Mouse (Mus musculus) adrenal gland, postnatal 25 days (tissue): ENCODE measurements at regions not wholly inside any gene's neighbourhood (a gene's known extent, or its start where the extent isn't known, plus 50 kb on each side); places are given as distances from the start of the nearest gene placed in this dataset.

Experiments
- DNase-seq: peaks from one replicate; pipeline ENCODE4 v3.0.0; 2021; ENCODE audit warnings: mixed read lengths

DNA sequence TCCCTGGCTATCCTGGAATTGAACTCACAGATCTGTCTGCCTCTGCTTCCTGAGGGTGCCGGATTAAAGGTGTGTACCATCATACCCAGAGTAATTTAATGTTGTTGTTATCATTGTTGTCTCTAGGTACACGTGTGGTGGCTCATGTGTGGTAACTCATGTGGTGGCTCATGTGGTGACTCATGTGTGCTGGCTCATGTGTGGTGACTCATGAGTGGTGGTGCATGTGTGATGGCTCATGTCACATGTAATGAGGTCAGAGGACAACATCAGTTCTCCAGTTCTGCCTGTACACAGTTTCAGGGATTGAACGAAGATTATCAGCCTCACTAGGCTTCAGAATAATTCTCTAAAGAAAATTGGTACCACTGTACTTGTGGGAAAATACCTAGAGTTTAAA lies 80.2 kb downstream of the Zfp36l2 start:
- no peak for DNase-seq

DNA sequence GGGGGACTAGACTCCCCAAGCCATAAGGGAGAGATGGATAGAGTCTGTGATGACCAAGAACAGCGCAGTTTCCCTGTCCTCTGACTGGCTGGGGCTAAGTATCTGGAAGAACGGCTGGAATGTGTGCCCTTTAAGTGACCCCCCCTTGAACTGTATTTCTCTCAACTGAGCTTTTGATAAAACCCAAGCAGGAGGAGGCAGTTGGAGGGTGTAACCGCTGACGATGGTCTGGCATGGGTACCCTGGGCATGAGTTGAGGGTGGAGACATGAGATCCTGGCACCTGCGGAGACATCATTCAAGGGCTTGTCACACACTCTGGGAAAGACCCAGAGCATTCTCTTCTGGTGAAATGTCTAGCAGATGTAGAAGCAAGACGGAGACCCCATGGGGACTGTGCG lies 83.5 kb downstream of the Zfp36l2 start:
- DNase-seq, result no peak

DNA sequence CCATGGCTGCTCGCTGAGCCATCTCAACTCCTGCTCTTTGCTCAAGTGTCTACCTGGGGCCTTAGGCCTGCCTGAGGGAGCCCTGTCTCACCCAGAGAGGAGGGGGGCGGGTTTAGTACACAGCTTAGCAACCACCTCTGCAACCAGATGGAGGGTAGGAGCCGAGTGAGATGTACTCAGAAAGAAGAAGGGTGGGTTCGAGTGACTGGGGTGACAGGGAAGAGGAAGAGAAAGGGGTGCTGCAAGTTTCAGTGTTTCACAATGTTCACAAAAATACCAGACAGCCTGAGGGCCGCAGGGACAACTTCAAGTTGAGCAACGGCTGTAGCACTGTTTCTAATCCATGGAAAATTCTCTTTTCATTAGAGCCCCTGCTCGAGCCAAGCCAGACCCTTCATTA lies 84.4 kb downstream of the Zfp36l2 start:
- DNase-seq, result no peak

DNA sequence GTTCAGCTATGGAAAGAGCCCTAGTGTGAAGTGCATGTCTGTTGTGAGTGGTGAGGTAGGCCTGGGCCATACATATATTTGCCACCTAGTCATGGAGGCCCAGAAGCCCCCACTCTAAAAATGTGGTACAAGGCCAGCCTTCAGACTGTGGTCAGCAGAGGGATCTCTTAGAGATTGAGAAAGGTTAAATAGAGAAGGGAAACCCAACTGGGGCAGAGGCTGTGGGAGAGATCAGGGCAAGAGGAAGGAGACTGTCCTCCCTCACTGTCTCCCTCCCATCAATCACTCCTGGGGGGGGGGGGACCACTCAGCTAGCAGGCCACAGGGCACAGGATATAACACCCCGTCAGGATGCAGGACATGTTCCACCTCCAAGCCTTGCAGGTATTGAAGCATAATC lies 86.1 kb downstream of the Zfp36l2 start:
- DNase-seq, result no peak

DNA sequence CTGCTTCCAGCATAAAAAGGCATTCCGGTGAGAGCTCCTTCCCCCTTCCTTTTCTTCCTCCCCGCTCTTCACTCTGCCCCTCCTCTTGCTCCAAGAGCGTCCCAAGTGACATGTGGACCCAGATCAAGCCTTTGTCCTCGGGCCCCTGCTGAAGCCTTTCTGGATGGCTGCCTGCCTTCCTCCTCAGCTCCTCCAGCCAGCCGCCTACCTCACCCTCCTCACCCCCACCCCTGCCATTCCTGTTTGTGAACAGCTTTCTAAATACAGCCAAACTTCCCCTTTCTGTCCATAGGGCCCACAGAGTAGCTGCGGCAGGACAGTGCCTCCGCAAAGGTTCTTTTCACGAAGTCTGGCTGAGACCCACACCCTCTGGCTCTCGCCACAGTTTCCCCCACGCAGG lies 87.2 kb downstream of the Zfp36l2 start:
- DNase-seq, result no peak

DNA sequence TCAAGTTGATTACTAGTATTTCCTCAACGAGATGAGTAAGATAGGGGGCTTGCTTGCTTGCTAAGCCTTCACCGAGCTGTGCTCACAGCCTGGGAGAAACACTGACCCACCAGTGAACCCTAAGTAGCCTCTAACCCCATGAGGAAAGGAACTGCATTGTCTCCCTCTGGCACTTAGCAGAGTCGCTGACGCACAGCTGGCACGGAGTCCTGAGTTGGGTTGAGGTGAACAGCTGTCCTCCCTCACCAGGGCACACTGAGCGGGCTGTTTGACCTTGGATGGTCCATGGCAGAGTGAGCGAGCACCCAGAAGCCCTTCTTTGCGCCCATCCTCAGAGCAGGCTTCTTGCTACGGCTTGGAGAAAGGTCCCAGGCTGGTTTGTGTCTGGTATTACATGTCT lies 88.0 kb downstream of the Zfp36l2 start:
- peak; percentile 45 for DNase-seq

DNA sequence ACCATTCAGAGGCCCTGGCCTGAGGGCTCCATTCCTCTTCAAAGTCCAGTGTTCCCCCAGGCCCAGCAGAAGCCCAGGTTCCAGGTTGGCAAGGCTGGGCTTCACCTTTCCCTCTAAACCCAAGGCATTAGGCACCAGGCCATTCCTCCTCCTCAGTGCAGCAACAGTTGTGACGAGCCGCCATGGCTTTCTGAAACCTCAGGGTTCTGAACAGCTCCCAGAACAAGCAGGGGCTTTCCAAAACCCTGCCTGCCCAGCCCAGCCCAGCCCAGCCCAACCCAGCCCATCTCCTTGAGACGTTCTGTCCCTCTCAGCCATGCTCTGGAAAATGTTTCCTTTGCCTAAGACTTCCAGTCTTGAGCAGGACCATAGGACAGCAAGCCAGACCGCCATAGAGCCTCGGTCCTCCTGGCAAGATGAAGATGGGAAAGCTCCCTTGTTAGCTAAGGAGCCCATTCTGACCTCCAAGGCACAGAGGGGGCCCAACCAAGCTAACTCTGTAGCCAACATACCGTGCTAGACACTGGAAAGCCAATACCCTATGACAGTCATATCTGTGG lies 89.8 kb downstream of the Zfp36l2 start:
- no peak for DNase-seq

DNA sequence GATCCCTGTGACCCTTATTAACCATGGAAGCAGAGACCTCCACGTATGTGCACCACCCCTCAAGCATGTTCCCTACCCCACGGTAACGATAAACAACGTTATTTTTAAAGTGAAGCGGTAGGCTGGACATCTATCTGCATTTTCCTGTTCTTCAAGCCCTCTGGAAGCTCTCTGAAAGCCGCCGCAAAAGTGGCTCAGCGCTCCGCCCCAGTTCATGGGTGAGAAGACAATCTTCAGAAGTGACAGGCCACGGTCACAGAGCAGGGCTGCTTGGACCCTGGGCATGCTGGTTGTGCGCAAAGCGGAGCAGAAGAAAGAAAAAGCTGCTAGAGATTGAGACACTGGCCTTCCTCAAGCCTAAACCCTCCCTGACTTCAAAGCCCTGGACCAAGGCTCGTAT lies 90.5 kb downstream of the Zfp36l2 start:
- DNase-seq, result no peak

DNA sequence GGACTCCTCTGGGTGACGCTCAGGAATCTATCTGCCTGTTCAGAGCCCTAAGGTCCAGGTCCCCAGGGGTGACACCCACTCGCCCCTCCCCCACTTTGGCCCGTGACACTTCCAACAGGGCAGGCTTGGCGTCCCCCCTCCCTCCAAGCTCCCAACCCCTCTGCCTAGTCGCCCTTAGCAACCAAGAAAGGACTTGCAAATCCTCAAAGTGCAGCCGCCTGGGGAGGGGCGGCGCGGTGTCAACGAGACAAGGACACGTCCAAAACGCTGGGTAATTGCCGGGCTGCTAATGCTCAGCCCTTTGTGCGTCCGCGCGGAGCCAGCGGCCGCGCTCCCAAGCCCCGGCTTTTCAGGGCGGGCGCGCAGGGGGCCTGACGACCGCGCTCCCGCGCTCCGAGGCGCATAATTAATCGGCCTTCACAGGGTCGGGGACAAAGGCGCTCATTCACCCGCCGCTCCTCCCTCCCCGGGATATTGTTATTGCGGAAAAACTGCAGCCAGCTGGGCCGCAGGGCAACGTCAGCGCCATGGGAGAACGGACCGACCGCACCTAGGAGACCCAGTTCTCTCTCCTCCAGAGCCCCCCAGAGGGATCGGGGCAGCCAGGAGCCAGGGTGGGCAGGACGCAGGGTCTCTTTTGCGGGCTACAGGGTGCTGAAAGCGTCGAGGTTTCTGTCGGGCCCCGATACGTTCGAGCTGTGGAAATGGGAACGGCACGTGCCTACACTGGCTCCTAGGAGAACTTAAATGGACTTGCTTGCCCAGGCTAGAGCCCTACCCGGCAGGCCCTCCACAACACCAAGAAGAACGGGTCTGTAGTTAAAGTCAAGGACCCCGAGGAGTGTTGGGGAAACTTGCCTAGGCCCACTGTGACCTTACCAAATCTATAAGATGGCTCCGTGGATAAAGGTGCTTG lies 91.1 kb downstream of the Zfp36l2 start:
- DNase-seq, result peak; percentile 44

DNA sequence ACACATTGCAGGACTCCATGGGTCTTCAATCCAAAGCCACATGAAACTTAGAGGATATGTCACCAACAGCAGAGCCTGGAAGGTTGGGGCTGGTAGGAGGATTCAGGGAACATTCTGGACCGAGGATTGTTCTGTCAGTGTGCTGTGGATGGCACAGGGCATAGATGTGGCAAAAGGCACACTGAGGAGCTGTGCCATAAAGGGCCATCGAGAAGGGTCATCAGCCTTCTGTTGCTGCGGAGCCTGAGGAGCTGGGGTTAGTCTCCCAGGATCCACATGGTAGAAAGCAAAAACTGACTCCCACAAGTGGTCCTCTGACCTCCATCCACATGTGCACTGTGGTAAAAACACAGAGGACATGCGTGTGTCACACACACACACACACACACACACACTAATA lies 91.9 kb downstream of the Zfp36l2 start:
- DNase-seq, result no peak

DNA sequence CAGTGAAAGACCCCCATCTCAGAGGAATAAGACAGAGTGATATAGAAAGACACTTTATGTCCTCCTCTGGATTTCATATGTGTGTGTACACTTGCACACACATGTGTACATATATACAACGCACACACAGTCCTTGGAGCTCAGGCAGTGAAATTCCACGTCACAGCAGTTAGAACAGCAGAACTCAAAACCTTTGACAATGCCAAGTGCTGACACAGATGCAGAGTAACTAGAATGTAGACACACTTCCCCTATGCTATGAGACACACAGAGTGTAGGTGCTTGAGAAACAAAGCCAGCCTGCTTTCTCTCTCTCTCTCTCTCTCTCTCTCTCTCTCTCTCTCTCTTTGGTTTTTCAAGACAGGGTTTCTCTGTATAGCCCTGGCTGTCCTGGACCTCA lies 92.7 kb downstream of the Zfp36l2 start:
- no peak for DNase-seq

DNA sequence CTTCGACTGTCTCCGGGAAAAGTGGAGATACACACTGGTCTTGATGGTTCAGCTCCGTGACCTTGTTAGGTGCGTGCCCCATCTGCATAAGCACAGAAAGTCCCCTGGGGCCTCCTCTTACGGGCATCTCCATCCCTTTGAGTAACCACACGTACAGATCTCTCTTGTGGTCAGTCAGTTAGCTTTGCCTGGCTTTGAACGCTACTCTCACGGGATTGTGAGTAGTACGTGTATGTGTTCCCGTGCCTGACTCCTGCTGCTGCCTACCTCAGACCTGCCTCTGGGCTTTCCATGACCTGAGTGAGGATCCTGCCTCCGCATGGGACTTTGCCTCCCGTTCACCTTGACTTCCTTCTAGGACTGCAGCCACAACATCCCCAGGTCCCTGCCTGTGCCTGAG lies 101.4 kb downstream of the Zfp36l2 start:
- no peak for DNase-seq

DNA sequence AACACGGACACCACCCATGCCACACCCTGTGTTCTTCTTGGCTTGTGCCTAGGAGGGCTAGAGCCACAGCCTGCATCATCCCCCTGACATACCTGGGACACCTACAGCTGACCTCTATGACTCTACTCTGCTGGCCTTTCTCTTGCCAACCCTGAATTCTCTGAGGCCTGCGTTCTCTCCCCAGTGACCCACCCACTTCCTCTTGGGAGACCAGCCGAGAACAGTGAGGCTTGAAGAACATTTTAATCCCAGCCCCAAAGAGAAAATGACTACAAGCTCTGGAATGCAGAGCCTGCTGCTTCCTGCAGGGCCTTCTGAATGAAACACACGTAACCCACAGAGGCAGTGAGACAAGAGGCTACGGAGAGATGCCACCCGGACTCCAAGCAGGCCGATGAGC lies 102.0 kb downstream of the Zfp36l2 start:
- DNase-seq, result no peak

DNA sequence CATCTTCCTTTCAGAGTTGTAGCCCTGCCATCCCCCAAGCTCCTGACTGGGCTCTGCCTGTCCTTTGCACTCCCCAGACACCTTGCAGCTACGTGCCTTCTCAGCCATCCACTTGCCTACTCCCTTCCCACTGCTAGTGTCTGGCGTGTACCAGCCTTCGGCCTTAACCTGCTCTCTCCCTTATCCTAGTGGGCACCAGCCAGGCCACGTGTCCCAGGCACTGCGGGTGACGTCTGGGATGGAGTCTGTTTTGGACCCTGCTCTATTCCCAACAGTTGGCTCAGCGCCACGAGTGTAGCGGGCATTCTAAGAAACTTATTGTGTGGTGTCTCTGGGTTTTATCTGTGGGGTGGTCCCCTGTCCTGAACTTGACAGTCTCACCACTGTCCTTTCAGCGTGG lies 102.5 kb downstream of the Zfp36l2 start:
- DNase-seq, result no peak

DNA sequence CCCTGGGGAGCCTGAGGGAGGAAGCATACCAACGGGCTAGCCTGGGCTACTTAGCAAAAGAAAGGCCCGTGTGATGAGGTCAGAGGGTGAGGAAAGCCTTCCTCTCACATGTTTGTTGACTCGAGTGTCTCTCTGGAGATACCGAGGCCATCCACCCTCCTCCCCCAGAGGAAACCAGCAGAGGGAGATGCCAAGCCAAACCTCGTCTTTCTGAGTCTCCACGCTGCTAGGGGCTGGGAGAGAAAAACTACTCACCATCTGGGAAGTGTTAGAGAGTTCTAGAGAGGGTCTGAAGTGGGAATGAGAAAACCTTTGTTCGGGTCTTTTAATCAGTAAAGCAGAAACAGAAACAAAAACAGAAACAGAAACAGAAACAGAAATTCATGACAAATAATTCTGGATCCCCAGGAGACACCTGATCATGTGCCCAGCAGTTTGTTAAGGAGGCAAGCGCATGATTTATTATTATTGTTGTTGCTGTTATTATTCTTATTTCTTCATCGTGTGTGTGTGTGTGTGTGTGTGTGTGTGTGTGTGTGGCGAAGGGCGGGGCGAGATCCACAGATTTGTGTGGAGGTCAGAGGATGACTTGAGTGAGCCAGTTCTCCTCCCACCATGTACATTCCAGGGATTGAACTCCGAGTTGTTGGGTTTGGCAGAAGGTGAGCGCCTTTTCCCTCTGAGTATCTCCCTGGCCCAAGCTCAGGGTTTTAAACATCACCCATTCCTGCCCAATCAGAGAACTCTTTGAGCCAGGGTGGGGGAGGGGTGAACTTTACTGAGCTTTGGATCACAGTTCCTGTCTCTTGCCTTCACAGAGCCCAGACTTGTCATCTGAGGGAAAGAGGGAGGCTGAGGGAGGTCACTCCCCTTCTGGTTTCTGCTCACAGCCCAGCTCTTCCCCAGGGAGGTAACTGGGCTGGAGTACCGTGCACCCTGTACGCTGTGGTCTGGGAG lies 104.2 kb downstream of the Zfp36l2 start:
- DNase-seq, result no peak

DNA sequence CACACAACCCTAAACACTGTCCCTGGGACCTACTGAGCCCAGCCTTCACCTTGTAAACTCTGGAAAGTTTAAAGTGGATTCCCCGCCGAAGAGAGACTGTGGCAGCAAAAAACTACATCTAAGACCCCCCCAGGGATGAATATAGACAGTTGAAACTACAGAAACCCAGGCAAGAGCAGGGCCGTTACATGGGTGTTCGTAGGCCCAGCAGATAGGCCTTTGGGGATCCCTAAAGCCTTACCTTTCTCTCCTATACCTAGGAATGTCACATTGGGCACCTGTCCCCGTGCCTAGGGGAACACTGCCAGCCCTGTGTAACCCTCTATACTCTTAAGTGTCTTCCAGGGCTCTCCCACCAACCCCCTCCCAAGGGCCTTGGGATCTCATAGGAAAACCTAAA lies 105.2 kb downstream of the Zfp36l2 start:
- no peak for DNase-seq

DNA sequence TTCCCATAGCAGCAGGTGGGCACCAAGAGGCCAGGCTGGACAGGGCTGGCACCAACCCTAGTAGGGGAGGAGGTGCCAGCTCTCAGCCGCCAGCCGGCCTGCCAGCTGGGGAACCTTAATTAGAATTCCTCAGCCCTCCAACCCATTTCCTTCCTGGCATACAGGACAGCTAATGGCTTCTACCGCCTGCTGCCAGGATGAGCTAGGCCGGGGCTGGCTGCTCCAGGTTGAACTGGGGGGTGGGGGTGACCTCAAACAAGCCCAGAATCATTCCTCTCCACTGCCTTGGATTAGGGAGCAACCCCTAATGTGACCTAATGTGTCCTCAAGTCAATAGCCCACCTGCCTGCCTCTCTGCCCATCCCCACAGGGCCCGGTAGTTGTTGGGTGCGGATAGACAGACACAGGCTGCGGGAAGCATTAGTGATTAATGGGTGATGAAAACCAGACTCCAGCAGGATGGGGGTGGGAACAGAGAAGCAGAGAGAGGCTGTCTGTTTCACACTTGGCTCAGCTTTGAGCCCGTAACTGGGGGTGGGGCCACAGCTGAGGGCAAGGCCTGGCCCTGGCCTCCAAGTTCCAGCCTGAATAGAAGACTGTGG lies 105.9 kb downstream of the Zfp36l2 start:
- DNase-seq, result peak; percentile 51

DNA sequence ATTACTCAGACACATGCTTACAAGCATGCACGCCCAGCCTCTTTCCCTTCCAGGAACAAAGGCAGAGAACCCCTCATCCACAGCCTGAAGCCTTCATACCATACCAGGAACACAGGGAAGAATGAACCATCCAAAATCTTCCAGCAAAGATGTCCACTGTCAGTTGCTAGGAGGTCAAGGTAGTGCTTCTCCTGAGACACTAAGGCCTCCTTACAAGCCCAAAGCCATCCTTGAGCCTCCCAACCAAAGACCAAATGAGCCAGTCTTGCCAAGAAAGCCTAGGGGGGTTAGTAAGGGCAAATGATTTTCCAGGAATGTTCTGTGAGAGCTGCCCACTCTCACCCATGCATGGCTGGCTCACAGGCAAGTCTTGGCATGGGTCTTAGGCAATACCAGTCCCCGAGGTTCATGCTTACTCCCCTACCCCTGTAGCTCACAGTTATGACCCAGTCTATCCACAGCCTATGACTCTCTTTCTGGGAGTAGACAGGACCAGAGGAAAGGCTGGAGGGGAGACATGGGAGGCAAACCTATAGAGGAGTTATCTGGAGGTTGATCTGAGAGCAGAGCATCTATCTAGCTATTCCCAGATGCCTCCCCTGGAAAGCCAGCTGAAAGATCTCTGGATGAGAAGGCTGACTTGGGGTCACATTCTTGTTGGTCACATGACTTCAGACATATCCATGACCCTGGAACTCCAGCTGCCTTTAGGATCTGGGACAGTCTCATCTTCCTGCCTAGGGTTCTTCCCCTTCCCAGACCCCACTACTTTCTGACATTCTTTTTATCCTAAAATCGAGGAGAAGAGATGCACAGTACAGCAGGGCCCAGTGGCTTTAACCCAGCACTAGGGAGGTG lies 112.4 kb downstream of the Zfp36l2 start:
- DNase-seq, result no peak

DNA sequence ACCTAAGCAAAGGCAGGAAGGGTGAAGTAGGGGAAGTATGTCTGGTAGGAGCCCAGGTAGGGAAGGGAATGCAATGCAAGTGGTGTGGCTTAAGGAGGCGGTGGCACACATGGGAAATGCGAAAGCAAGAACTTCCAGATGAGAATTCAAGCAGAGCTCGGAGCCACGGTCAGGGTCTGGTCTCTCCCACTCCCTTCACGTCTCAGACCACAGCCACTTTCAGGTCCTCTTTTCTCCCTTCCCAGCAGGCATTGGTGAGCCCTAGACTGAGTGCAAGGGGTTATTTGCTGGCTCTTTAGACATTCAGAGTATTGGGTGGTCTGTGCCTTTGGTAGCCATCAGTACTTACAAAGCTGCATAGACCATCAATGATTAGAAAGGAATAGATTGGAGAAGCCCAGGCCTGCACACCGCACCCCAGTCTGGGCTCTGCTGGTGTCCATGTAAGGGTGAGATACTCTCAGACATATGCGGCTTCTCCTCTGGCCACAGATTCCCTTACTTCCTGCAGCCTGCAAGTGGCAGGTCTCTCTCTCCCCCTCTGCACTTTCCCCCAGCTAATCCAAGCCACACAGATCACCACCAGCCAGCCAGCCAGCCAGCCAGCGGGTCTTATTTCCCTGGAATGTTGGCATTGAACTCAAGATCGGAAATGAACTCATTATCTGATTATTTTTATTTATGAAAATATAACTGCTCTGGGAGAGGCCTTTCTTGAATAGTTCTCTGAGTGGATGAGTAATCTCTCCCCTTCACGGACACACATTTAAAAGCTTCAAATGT lies 113.6 kb downstream of the Zfp36l2 start:
- DNase-seq, result no peak

DNA sequence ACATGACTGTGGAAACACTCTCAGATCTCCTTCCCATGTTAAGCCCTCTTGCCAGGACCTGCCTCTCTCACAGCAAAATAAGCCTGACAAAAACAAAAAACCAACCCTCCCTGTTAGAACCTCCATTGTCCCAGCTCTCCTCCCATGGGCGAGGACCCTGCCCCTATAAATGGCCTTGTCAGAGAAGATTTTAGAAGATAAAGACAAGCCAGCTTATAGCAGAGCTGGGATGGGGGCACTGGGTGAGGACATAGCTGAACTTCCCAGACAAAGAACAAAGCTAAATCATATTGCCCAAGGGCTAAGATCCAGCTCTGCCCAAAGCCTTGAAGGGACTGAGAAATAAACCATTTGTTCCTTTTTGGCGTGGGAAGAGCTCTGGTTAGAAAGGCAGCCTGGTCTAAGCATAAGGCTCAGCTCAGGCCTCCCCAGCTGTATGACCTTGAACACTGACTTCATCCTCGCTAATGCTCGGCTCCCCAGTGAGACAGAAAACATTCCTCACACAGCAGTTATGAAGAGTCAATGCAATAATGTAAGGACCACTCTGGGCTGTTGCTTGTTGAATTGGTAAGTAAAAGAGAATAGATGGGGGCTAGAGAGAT lies 115.2 kb downstream of the Zfp36l2 start:
- DNase-seq, result no peak
